Mouse (Mus musculus) hindbrain, embryonic 16.5 days (tissue): ENCODE results near the gene Tsen34. TPM values are rescaled to one million over a fixed set of nuclear protein-coding genes. Genes with fewer than 3 reads are reported as not detected.
"Not testable (repeated sequence)": the region's sequence is repeated elsewhere in the genome, so short reads cannot be mapped to it uniquely, and the experiment has no call there.

Source experiments
- ATAC-seq: fragments of 200-750 bp; cut with Nextera tagmentation; 2 replicates; pipeline ENCODE4 v1.8.0; 2017; ENCODE audit warnings: moderate TSS enrichment, moderate library complexity
- H3K27ac ChIP-seq: fragments of 300-500 bp; sonication (generic); 2 replicates; pipeline ENCODE4 v1.5.1; 2014; ENCODE audit warnings: low read depth, mild to moderate bottlenecking, control low read depth, low read length, moderate library complexity
- H3K27me3 ChIP-seq: fragments of 300-500 bp; sonication (generic); replicated peaks from 2 replicates; pipeline ENCODE4 v1.6.1; 2014; ENCODE audit warnings: low read length; ENCODE audit not compliant: control insufficient read depth, insufficient read depth
- H3K36me3 ChIP-seq: fragments of 300-500 bp; sonication (generic); 2 replicates; pipeline ENCODE4 v1.6.1; 2014; ENCODE audit warnings: mild to moderate bottlenecking, low read length, moderate library complexity, mixed read lengths; ENCODE audit not compliant: control insufficient read depth, insufficient read depth
- H3K4me1 ChIP-seq: fragments of 300-500 bp; sonication (generic); 2 replicates; pipeline ENCODE4 v1.6.1; 2014; ENCODE audit warnings: low read depth, low read length; ENCODE audit not compliant: control insufficient read depth, insufficient read depth
- H3K4me2 ChIP-seq: fragments of 300-500 bp; sonication (generic); 2 replicates; pipeline ENCODE4 v1.6.1; 2014; ENCODE audit warnings: mild to moderate bottlenecking, low read length, control low read depth, moderate library complexity
- H3K4me3 ChIP-seq: fragments of 300-500 bp; sonication (generic); 2 replicates; pipeline ENCODE4 v1.5.1; 2014; ENCODE audit warnings: mild to moderate bottlenecking, low read length, control low read depth, moderate library complexity
- H3K9ac ChIP-seq: fragments of 300-500 bp; sonication (generic); 2 replicates; pipeline ENCODE4 v1.6.1; 2014; ENCODE audit warnings: low read depth, mild to moderate bottlenecking, control low read depth, low read length, moderate library complexity
- H3K9me3 ChIP-seq: fragments of 300-500 bp; sonication (generic); 2 replicates; pipeline ENCODE4 v1.6.1; 2014; ENCODE audit warnings: mild to moderate bottlenecking, low read length, moderate library complexity; ENCODE audit not compliant: control insufficient read depth
- WGBS: fragments of 180-500 bp; shearing (Covaris S2); extraction: QIAGEN DNeasy Blood & Tissue Kit; methylation state at CpG from one replicate; pipeline ENCODE4 v1.1.7; 2014; 5-methylcytosine and 5-hydroxymethylcytosine counted together
- polyA plus RNA-seq: library from polyadenylated mRNA; unstranded; fragments of >200 nt; fragmentation: Nextera tagmentation; extraction: Ambion mirVana; gene quantifications from 2 replicates; pipeline ENCODE4 v1.2.1, GENCODE M21; 2015

The Tsen34 gene
- polyA plus RNA-seq, 1 experiment from 2014 or later: 308 TPM

GRCm38 (mm10) chr7:3683908-3684550, 8.6 kb upstream of the Tsen34 start:
- Histone ChIP-seq H3K9me3 (no peaks in the 10 kb centered on the region), H3K4me1 (peaks cover 10% of the 10 kb centered on the region), H3K36me3 (peaks cover 15% of the 10 kb centered on the region; the same call in 1 of the 2 replicates), H3K4me3 (no peak overlapping the region), H3K4me2 (no peak overlapping the region), H3K27me3 (no peaks in the 10 kb centered on the region), H3K9ac (peak overlapping the region; percentile 35), H3K27ac (peak overlapping the region; percentile 73)
- WGBS: 47% methylated on average over 10 of the region's 10 CpGs
- peak; percentile 78 for ATAC-seq

- Histone ChIP-seq H3K36me3 (peaks cover 15% of the 10 kb centered on the region; the same call in 1 of the 2 replicates), H3K9ac (no peak overlapping the region), H3K27ac (peak overlapping the region; percentile 73), H3K4me1 (peaks cover 10% of the 10 kb centered on the region), H3K4me2 (no peak overlapping the region), H3K9me3 (no peaks in the 10 kb centered on the region), H3K4me3 (no peak overlapping the region), H3K27me3 (no peaks in the 10 kb centered on the region)
- 58% methylated on average over 8 of the region's 8 CpGs for WGBS
- ATAC-seq: peak; percentile 25
Measured at GRCm38 (mm10) chr7:3684698-3685097, 8.0 kb upstream of the Tsen34 start.

GRCm38 (mm10) chr7:3685400-3686187, 7.1 kb upstream of the Tsen34 start:
- H3K27me3 ChIP-seq: no peaks in the 10 kb centered on the region
- no peak overlapping the region for H3K4me2 ChIP-seq
- H3K4me3 ChIP-seq: no peak overlapping the region
- H3K27ac ChIP-seq: peak overlapping the region; percentile 19; the same call in 1 of the 2 replicates
- WGBS: 77% methylated on average over 31 of the region's 31 CpGs
- H3K4me1 ChIP-seq: peaks cover 10% of the 10 kb centered on the region
- no peak for ATAC-seq
- 0 out of 2 replicates have a peak overlapping the region, but pooled peaks have one; percentile 4 for H3K9ac ChIP-seq
- peaks cover 15% of the 10 kb centered on the region; the same call in 1 of the 2 replicates for H3K36me3 ChIP-seq
- H3K9me3 ChIP-seq: no peaks in the 10 kb centered on the region

GRCm38 (mm10) chr7:3691919-3692318, 744 bp upstream of the Tsen34 start:
- peak overlapping the region; percentile 56 for H3K4me3 ChIP-seq
- H3K4me1 ChIP-seq: peaks cover 19% of the 10 kb centered on the region
- 47% methylated on average over 3 of the region's 3 CpGs for WGBS
- H3K27ac ChIP-seq: peak overlapping the region; percentile 91
- peak overlapping the region; percentile 88 for H3K9ac ChIP-seq
- no peak for ATAC-seq
- H3K36me3 ChIP-seq: peaks cover 9% of the 10 kb centered on the region
- no peaks in the 10 kb centered on the region for H3K27me3 ChIP-seq
- no peaks in the 10 kb centered on the region for H3K9me3 ChIP-seq
- H3K4me2 ChIP-seq: peak overlapping the region; percentile 81

GRCm38 (mm10) chr7:3692987-3693808, 535 bp downstream of the Tsen34 start, which contains the start of gene Mboat7:
Mboat7 (minus strand) TSS chr7:3693523.
- Histone ChIP-seq H3K27me3 (no peaks in the 10 kb centered on the region), H3K36me3 (peaks cover 12% of the 10 kb centered on the region), H3K4me3 (peak within 1 kb of the TSS; percentile 56), H3K9me3 (no peaks in the 10 kb centered on the region), H3K27ac (peak within 1 kb of the TSS; percentile 91), H3K4me1 (peaks cover 19% of the 10 kb centered on the region), H3K9ac (peak within 1 kb of the TSS; percentile 88), H3K4me2 (peak within 1 kb of the TSS; percentile 81)
- peak; percentile 94 for ATAC-seq
- WGBS: under 1% methylated on average over 55 of the region's 55 CpGs

- H3K4me1 ChIP-seq: peaks cover 19% of the 10 kb centered on the region
- under 1% methylated on average over 18 of the region's 18 CpGs for WGBS
- peak overlapping the region; percentile 88 for H3K9ac ChIP-seq
- peaks cover 12% of the 10 kb centered on the region for H3K36me3 ChIP-seq
- H3K4me3 ChIP-seq: peak overlapping the region; percentile 56
- H3K9me3 ChIP-seq: no peaks in the 10 kb centered on the region
- no peaks in the 10 kb centered on the region for H3K27me3 ChIP-seq
- H3K4me2 ChIP-seq: peak overlapping the region; percentile 81
- peak overlapping the region; percentile 91 for H3K27ac ChIP-seq
- no peak for ATAC-seq
Measured at GRCm38 (mm10) chr7:3693809-3694075, 1.1 kb downstream of the Tsen34 start.

- under 1% methylated on average over 38 of the region's 55 CpGs for WGBS
- H3K9ac ChIP-seq: peak overlapping the region; percentile 88
Measured at GRCm38 (mm10) chr7:3694076-3694948, 1.6 kb downstream of the Tsen34 start.

GRCm38 (mm10) chr7:3694949-3695305, 2.3 kb downstream of the Tsen34 start:
- not testable (repeated sequence) for ATAC-seq, H3K9me3 ChIP-seq, H3K27me3 ChIP-seq
- H3K4me3 ChIP-seq: peak overlapping the region; percentile 56
- H3K27ac ChIP-seq: peak overlapping the region; percentile 91
- H3K9ac ChIP-seq: peak overlapping the region; percentile 88
- 8% methylated on average over 9 of the region's 9 CpGs for WGBS
- peak overlapping the region; percentile 81 for H3K4me2 ChIP-seq
- H3K4me1 ChIP-seq: peaks cover 19% of the 10 kb centered on the region
- H3K36me3 ChIP-seq: peaks cover 23% of the 10 kb centered on the region

More at GRCm38 (mm10) chr7:3694076-3694948, 1.6 kb downstream of the Tsen34 start:
- peak overlapping the region; percentile 91 for H3K27ac ChIP-seq
- H3K36me3 ChIP-seq: peaks cover 17% of the 10 kb centered on the region
- H3K27me3 ChIP-seq: no peaks in the 10 kb centered on the region
- H3K4me1 ChIP-seq: peaks cover 19% of the 10 kb centered on the region
- peak overlapping the region; percentile 56 for H3K4me3 ChIP-seq
- no peaks in the 10 kb centered on the region for H3K9me3 ChIP-seq
- peak; percentile 24 for ATAC-seq
- peak overlapping the region; percentile 81 for H3K4me2 ChIP-seq
